Comparison of ENCODE assay signal across 11 mouse cellular contexts in the genomic region with DNA sequence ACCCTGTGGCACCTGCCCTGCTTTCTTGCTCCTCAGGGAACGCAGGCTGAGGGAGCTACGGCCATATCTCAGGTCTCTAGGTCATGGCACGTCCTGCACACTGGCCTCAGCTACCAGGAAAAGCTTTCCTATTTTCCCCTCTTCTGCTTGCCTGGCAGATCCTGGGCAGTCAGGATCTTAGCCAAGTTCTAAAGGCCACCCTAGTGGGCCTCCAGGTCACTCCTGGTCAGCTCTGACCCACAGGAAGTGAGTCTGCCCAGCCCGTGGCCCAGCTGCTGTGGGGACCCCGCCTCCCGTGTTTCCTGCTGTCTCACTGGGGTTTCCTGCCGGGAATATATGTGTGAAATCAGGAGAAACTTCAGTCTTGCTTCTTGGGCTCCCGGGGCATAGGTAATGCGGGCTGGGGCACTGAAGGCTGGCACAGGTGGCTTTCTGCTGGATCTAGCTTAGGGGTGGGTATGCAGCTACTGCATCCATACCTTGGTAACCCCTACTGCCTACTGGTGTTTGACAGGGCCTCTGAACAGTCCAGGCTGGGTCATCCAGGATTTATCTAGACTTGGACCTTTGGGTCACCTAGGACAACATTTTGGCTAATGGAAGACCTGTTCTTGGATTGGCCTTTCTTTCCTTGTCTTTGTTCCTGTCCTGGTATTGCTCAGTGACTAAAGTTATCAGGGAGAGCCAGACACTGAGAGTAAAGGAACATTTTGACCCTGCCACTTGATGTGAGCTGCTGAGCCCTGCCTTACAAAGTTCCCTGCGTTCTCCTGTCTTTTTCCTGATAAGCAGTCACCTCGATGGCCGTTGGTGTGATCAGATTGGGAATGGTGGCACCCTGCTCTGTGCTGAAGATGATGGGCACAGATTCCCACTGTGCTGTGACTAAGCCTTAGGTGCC. TPM values are rescaled to one million over a fixed set of nuclear protein-coding genes. Genes with fewer than 3 reads are reported as not detected.
DNase-seq lines count a peak whose midpoint lies in the region; ATAC-seq and TF ChIP-seq lines count a peak whose summit lies in the region.
"Had no signal": no experiment of that assay in that cellular context is flagged by ENCODE, and none has a peak within 500 bp of the region (broad histone marks: within the 10 kb centered on the region; RNA-seq: fewer than 3 reads in every experiment).

No protein-coding gene starts in this region.

- peak; percentile 67 for DNase-seq in 3134 (ENCODE audit: extremely low read depth, insufficient read length, low spot score)
- DNase-seq in heart, adult 18-20 months, result peak; percentile 72 to 87
- DNase-seq in kidney, adult 2 months, result peak; percentile 94
- peak; percentile 57 for DNase-seq in liver, postnatal 0 days
- no peak for DNase-seq in thymus, adult 18-20 months
- no peak for DNase-seq in cerebellum, adult 9-11 months
- DNase-seq in urinary bladder, adult 2 months (ENCODE audit: low spot score), result no peak
- DNase-seq in B cell, adult 2 months, result no peak
- DNase-seq: cerebellum, adult 18-20 months had no signal

- H3K9me3 ChIP-seq in liver, postnatal 0 days (ENCODE audit: low read length), result no peaks in the 10 kb centered on the region
- H3K9me3 ChIP-seq: G1E had no signal

- H3K4me3 ChIP-seq in kidney, adult 2 months (ENCODE audit: insufficient read depth, low read depth, low read length), result no peak overlapping the region
- no peak overlapping the region for H3K4me3 ChIP-seq in liver, postnatal 0 days (ENCODE audit: low read depth, low read length)

- no peaks in the 10 kb centered on the region for H3K27me3 ChIP-seq in kidney, adult 2 months (replicated peaks; ENCODE audit: control insufficient read depth, insufficient read depth, low read length)
- H3K27me3 ChIP-seq in liver, postnatal 0 days (ENCODE audit: insufficient read depth, low read length), result no peaks in the 10 kb centered on the region

- peaks cover 48% of the 10 kb centered on the region for H3K4me1 ChIP-seq in kidney, adult 2 months (ENCODE audit: control insufficient read depth, insufficient read depth, low read length)
- peaks cover 65% of the 10 kb centered on the region for H3K4me1 ChIP-seq in liver, postnatal 0 days (ENCODE audit: insufficient read depth)

- TF ChIP-seq POLR2A in kidney, adult 2 months (IDR thresholded peaks at IDR 0.05; ENCODE audit: low read depth, low read length), result no peak

- 15% methylated on average over 12 of the region's 12 CpGs for WGBS in kidney, adult 2 months
- WGBS in liver, postnatal 0 days (ENCODE audit: insufficient replicate concordance), result 36% methylated on average over 12 of the region's 12 CpGs

- no peak for ATAC-seq in liver, postnatal 0 days

- H3K27ac ChIP-seq in kidney, adult 2 months (ENCODE audit: insufficient read depth, low read depth, low read length), result peak overlapping the region; percentile 88
- H3K27ac ChIP-seq in liver, postnatal 0 days (ENCODE audit: low read depth), result peak overlapping the region; percentile 95

- peak overlapping the region; percentile 92 for H3K4me2 ChIP-seq in liver, postnatal 0 days (ENCODE audit: low read depth, low read length)

- no peak for TF ChIP-seq CTCF in kidney, adult 2 months (conservative IDR thresholded peaks at IDR 0.05; ENCODE audit: insufficient read depth, insufficient read length, low read depth, low read length)
- TF ChIP-seq CTCF in liver, postnatal 0 days (IDR thresholded peaks at IDR 0.05; ENCODE audit: low read depth), result no peak

- peak overlapping the region; percentile 35 for H3K9ac ChIP-seq in liver, postnatal 0 days (replicated peaks)

- no peaks in the 10 kb centered on the region for H3K36me3 ChIP-seq in kidney, adult 2 months (ENCODE audit: control insufficient read depth, insufficient read depth, low read length)
- H3K36me3 ChIP-seq in liver, postnatal 0 days (replicated peaks; ENCODE audit: insufficient read depth, low read length), result peaks cover 7% of the 10 kb centered on the region

- TF ChIP-seq EP300 in liver, postnatal 0 days (IDR thresholded peaks at IDR 0.05; ENCODE audit: low read depth), result peak; percentile 49

RNA-seq across cellular contexts. Expression of gene Ninj1, which starts 2.9 kb away (rescaled TPM):
- total RNA-seq in heart, adult 18-20 months (2021), result 100 to 1,000 TPM; 122 to 123 TPM
- polyA plus RNA-seq in kidney, adult 2 months (2012; rRNA removed), result 735 and 1,000 TPM in 2 replicates
- polyA plus RNA-seq in liver, postnatal 0 days (2015; fragmentation: Nextera tagmentation; extraction: Ambion mirVana), result 106 and 118 TPM in 2 replicates
- 115 and 126 TPM in 2 replicates for polyA plus RNA-seq in urinary bladder, adult 2 months (2012; rRNA removed)

RNA-seq across cellular contexts. Expression of gene Card19, which starts 25.6 kb away (rescaled TPM):
- total RNA-seq in heart, adult 18-20 months (2021), result 100 to 1,000 TPM; 145 to 150 TPM
- polyA plus RNA-seq in kidney, adult 2 months (2012; rRNA removed), result 108 and 124 TPM in 2 replicates
- 31.8 and 32.3 TPM in 2 replicates for polyA plus RNA-seq in liver, postnatal 0 days (2015; fragmentation: Nextera tagmentation; extraction: Ambion mirVana)
- polyA plus RNA-seq in urinary bladder, adult 2 months (2012; rRNA removed), result 68.5 and 87.0 TPM in 2 replicates

RNA-seq across cellular contexts. Expression of gene Wnk2, which starts 42.4 kb away (rescaled TPM):
- total RNA-seq in heart, adult 18-20 months (2021), result 10 to 100 TPM; 70.1 to 70.9 TPM
- 2.3 and 2.7 TPM in 2 replicates for polyA plus RNA-seq in kidney, adult 2 months (2012; rRNA removed)
- polyA plus RNA-seq in liver, postnatal 0 days (2015; fragmentation: Nextera tagmentation; extraction: Ambion mirVana), result 0.13 and 0.15 TPM in 2 replicates
- 14.9 and 28.9 TPM in 2 replicates for polyA plus RNA-seq in urinary bladder, adult 2 months (2012; rRNA removed)
- total RNA-seq: megakaryocyte progenitor cell, adult 5-6 weeks had no signal
- polyA plus RNA-seq: G1E had no signal

RNA-seq across cellular contexts. Expression of gene Susd3, which starts 58.3 kb away (rescaled TPM):
- 1 to 10 TPM in 1 of 2 experiments, under 1 TPM in 1; 0.55 to 1.3 TPM for total RNA-seq in heart, adult 18-20 months (2021)
- 50.1 and 62.3 TPM in 2 replicates for polyA plus RNA-seq in kidney, adult 2 months (2012; rRNA removed)
- polyA plus RNA-seq in liver, postnatal 0 days (2015; fragmentation: Nextera tagmentation; extraction: Ambion mirVana), result 2.5 and 2.9 TPM in 2 replicates
- polyA plus RNA-seq in urinary bladder, adult 2 months (2012; rRNA removed), result 2.6 and 2.8 TPM in 2 replicates

Comparison
In these comparisons a context has a peak if more than half of its experiments do, and no peak if none do; other contexts are left out.
1. DNase-seq: peak in 3134 (single experiment), heart, adult 18-20 months (2 of 2), kidney, adult 2 months (single experiment) and liver, postnatal 0 days (single experiment); none in thymus, adult 18-20 months (0 of 2), cerebellum, adult 9-11 months (single experiment), urinary bladder, adult 2 months (single experiment) and B cell, adult 2 months (0 of 2).